18 mouse cellular contexts compared by ENCODE assay signal in the genomic region with DNA sequence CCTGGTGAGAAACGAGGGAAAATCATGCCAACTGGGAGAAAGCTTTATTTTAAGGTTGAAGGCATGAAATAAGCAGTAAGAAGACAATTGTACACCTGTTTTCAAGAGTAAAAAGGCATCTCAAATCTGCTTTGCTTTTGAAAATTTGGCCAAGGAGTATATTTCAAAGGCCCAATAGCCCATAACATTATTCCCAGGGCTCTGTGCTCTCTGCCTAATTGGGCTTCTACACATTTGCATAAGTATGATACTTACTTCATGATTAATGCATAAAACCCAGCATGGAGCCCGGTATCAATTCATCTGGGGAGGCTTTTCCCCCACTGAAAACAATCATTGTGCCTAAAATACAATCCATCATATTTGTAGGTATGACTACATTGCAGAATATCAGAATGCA.
A peak's percentile ranks its signal among the peaks of the same experiment; 100 is the strongest.
DNase-seq lines count a peak whose midpoint lies in the region; ATAC-seq lines count a peak whose summit lies in the region.
"Had no signal": no experiment of that assay in that cellular context is flagged by ENCODE, and none has a peak within 500 bp of the region (broad histone marks: within the 10 kb centered on the region; RNA-seq: fewer than 3 reads in every experiment).

No protein-coding gene starts in this region.

- ATAC-seq in forebrain, embryonic 14.5 days: peak; percentile 67; the same call in 1 of the 2 replicates
- no peak for ATAC-seq in forebrain, embryonic 12.5 days (ENCODE audit: low FRiP score)
- ATAC-seq in hindbrain, embryonic 15.5 days (ENCODE audit: low FRiP score, low read depth): peak; percentile 63; the same call in 1 of the 2 replicates
- no peak for ATAC-seq in hindbrain, embryonic 12.5 days (ENCODE audit: low FRiP score)
- no peak for ATAC-seq in midbrain, embryonic 16.5 days
- no peak for ATAC-seq in midbrain, embryonic 11.5 days (ENCODE audit: low FRiP score)

- H3K4me3 ChIP-seq in forebrain, embryonic 14.5 days (ENCODE audit: low read depth, low read length): no peak overlapping the region
- no peak overlapping the region for H3K4me3 ChIP-seq in forebrain, embryonic 12.5 days (replicated peaks)
- no peak overlapping the region for H3K4me3 ChIP-seq in hindbrain, embryonic 15.5 days
- no peak overlapping the region for H3K4me3 ChIP-seq in hindbrain, embryonic 12.5 days
- no peak overlapping the region for H3K4me3 ChIP-seq in midbrain, embryonic 16.5 days (ENCODE audit: low read depth, low read length)
- H3K4me3 ChIP-seq in midbrain, embryonic 11.5 days (ENCODE audit: low read depth, low read length): no peak overlapping the region
- H3K4me3 ChIP-seq: embryonic facial prominence, embryonic 12.5 days; heart, embryonic 10.5 days; heart, embryonic 15.5 days had no signal

- H3K9ac ChIP-seq in forebrain, embryonic 14.5 days (ENCODE audit: low read length): no peak overlapping the region
- H3K9ac ChIP-seq in forebrain, embryonic 12.5 days: no peak overlapping the region
- no peak overlapping the region for H3K9ac ChIP-seq in hindbrain, embryonic 15.5 days
- no peak overlapping the region for H3K9ac ChIP-seq in hindbrain, embryonic 12.5 days
- H3K9ac ChIP-seq in midbrain, embryonic 16.5 days (ENCODE audit: low read depth, low read length): no peak overlapping the region
- no peak overlapping the region for H3K9ac ChIP-seq in midbrain, embryonic 11.5 days (ENCODE audit: low read length)
- H3K9ac ChIP-seq: embryonic facial prominence, embryonic 12.5 days; heart, embryonic 15.5 days had no signal

- WGBS in forebrain, embryonic 14.5 days: 4% methylated on average over 2 of the region's 2 CpGs
- 35% methylated on average over 2 of the region's 2 CpGs for WGBS in forebrain, embryonic 12.5 days
- WGBS in hindbrain, embryonic 15.5 days: 22% methylated on average over 2 of the region's 2 CpGs
- 43% methylated on average over 2 of the region's 2 CpGs for WGBS in hindbrain, embryonic 12.5 days
- WGBS in midbrain, embryonic 16.5 days: 23% methylated on average over 2 of the region's 2 CpGs
- 70% methylated on average over 2 of the region's 2 CpGs for WGBS in midbrain, embryonic 11.5 days

- H3K4me1 ChIP-seq in forebrain, embryonic 14.5 days (ENCODE audit: control insufficient read depth, insufficient read depth, low read length): peaks cover 5% of the 10 kb centered on the region; the same call in 1 of the 2 replicates
- peaks cover 6% of the 10 kb centered on the region for H3K4me1 ChIP-seq in forebrain, embryonic 12.5 days
- H3K4me1 ChIP-seq in hindbrain, embryonic 15.5 days (replicated peaks): peaks cover 6% of the 10 kb centered on the region; the same call in 1 of the 2 replicates
- no peaks in the 10 kb centered on the region for H3K4me1 ChIP-seq in hindbrain, embryonic 12.5 days
- H3K4me1 ChIP-seq in midbrain, embryonic 16.5 days (ENCODE audit: control insufficient read depth, insufficient read depth, low read length): 0 out of 2 replicates have a peak, but pooled peaks cover 4% of the 10 kb centered on the region
- no peaks in the 10 kb centered on the region for H3K4me1 ChIP-seq in midbrain, embryonic 11.5 days (ENCODE audit: control insufficient read depth, insufficient read depth, low read length)
- H3K4me1 ChIP-seq: embryonic facial prominence, embryonic 12.5 days; heart, embryonic 10.5 days; heart, embryonic 15.5 days had no signal

- no peaks in the 10 kb centered on the region for H3K27me3 ChIP-seq in forebrain, embryonic 14.5 days (replicated peaks; ENCODE audit: control insufficient read depth, insufficient read depth, low read length)
- H3K27me3 ChIP-seq in forebrain, embryonic 12.5 days: no peaks in the 10 kb centered on the region
- H3K27me3 ChIP-seq in hindbrain, embryonic 15.5 days: no peaks in the 10 kb centered on the region
- H3K27me3 ChIP-seq in hindbrain, embryonic 12.5 days: no peaks in the 10 kb centered on the region
- H3K27me3 ChIP-seq in midbrain, embryonic 16.5 days (ENCODE audit: control insufficient read depth, insufficient read depth, low read depth, low read length): no peaks in the 10 kb centered on the region
- H3K27me3 ChIP-seq in midbrain, embryonic 11.5 days (ENCODE audit: control insufficient read depth, insufficient read depth, low read length): no peaks in the 10 kb centered on the region
- H3K27me3 ChIP-seq: embryonic facial prominence, embryonic 12.5 days; heart, embryonic 15.5 days had no signal

- H3K36me3 ChIP-seq in forebrain, embryonic 14.5 days (ENCODE audit: control insufficient read depth, insufficient read depth, low read length): no peaks in the 10 kb centered on the region
- H3K36me3 ChIP-seq in forebrain, embryonic 12.5 days (replicated peaks): no peaks in the 10 kb centered on the region
- no peaks in the 10 kb centered on the region for H3K36me3 ChIP-seq in hindbrain, embryonic 15.5 days
- no peaks in the 10 kb centered on the region for H3K36me3 ChIP-seq in hindbrain, embryonic 12.5 days
- H3K36me3 ChIP-seq in midbrain, embryonic 16.5 days (ENCODE audit: control insufficient read depth, insufficient read depth, low read length): no peaks in the 10 kb centered on the region
- H3K36me3 ChIP-seq in midbrain, embryonic 11.5 days (ENCODE audit: control insufficient read depth, insufficient read depth, low read length): no peaks in the 10 kb centered on the region
- H3K36me3 ChIP-seq: embryonic facial prominence, embryonic 12.5 days; heart, embryonic 10.5 days; heart, embryonic 15.5 days had no signal

- H3K4me2 ChIP-seq in forebrain, embryonic 14.5 days (ENCODE audit: low read length): no peak overlapping the region
- H3K4me2 ChIP-seq in forebrain, embryonic 12.5 days: no peak overlapping the region
- H3K4me2 ChIP-seq in hindbrain, embryonic 15.5 days: no peak overlapping the region
- H3K4me2 ChIP-seq in hindbrain, embryonic 12.5 days (replicated peaks): no peak overlapping the region
- H3K4me2 ChIP-seq in midbrain, embryonic 16.5 days (ENCODE audit: low read length): no peak overlapping the region
- H3K4me2 ChIP-seq in midbrain, embryonic 11.5 days: no peak overlapping the region
- H3K4me2 ChIP-seq: embryonic facial prominence, embryonic 12.5 days; heart, embryonic 15.5 days had no signal

- no peak overlapping the region for H3K27ac ChIP-seq in forebrain, embryonic 14.5 days (ENCODE audit: low read depth, low read length)
- H3K27ac ChIP-seq in forebrain, embryonic 12.5 days: no peak overlapping the region
- no peak overlapping the region for H3K27ac ChIP-seq in hindbrain, embryonic 15.5 days (replicated peaks)
- H3K27ac ChIP-seq in hindbrain, embryonic 12.5 days: no peak overlapping the region
- peak overlapping the region; percentile 28; the same call in 1 of the 2 replicates for H3K27ac ChIP-seq in midbrain, embryonic 16.5 days (ENCODE audit: low read length)
- H3K27ac ChIP-seq in midbrain, embryonic 11.5 days (ENCODE audit: low read depth, low read length): no peak overlapping the region
- H3K27ac ChIP-seq: embryonic facial prominence, embryonic 12.5 days; heart, embryonic 10.5 days; heart, embryonic 15.5 days had no signal

- H3K9me3 ChIP-seq in forebrain, embryonic 14.5 days (replicated peaks; ENCODE audit: control insufficient read depth, low read length): no peaks in the 10 kb centered on the region
- H3K9me3 ChIP-seq in forebrain, embryonic 12.5 days: no peaks in the 10 kb centered on the region
- H3K9me3 ChIP-seq in hindbrain, embryonic 15.5 days: no peaks in the 10 kb centered on the region
- no peaks in the 10 kb centered on the region for H3K9me3 ChIP-seq in hindbrain, embryonic 12.5 days (replicated peaks)
- no peaks in the 10 kb centered on the region for H3K9me3 ChIP-seq in midbrain, embryonic 16.5 days (replicated peaks; ENCODE audit: control insufficient read depth, low read length, poor library complexity, severe bottlenecking)
- H3K9me3 ChIP-seq in midbrain, embryonic 11.5 days (ENCODE audit: control insufficient read depth, low read length): no peaks in the 10 kb centered on the region
- H3K9me3 ChIP-seq: embryonic facial prominence, embryonic 12.5 days; heart, embryonic 10.5 days; heart, embryonic 15.5 days had no signal

- peak; percentile 59 for DNase-seq in forebrain, embryonic 14.5 days (ENCODE audit: low spot score)
- no peak for DNase-seq in midbrain, embryonic 11.5 days (ENCODE audit: low spot score, missing footprints)
- DNase-seq in urinary bladder, postnatal 25 days (ENCODE audit: low spot score): no peak
- DNase-seq: adrenal gland, postnatal 10 days; cerebellum, adult 11-12 months; cerebellum, adult 9-10 months; cerebellum, postnatal 25 days; gastrocnemius, postnatal 36 days; heart, adult 18-20 months; heart, postnatal 14 days; kidney, adult 11 months had no signal

Comparison
In these comparisons a context has a peak if more than half of its experiments do, and no peak if none do; other contexts are left out.
1. ATAC-seq: peak in forebrain, embryonic 14.5 days (single experiment) and hindbrain, embryonic 15.5 days (single experiment); none in forebrain, embryonic 12.5 days (single experiment), hindbrain, embryonic 12.5 days (single experiment), midbrain, embryonic 16.5 days (single experiment) and midbrain, embryonic 11.5 days (single experiment).